Mouse (Mus musculus) retina, postnatal 1 day (tissue): ENCODE measurements around the gene Kcnk16.

Experiments
- DNase-seq: peaks from one replicate; pipeline ENCODE4 v3.0.0-alpha.2; 2012

Kcnk16 gene

GRCm38 (mm10) chr14:20229437-20229836 is 39.6 kb downstream of the Kcnk16 start:
- DNase-seq = no peak

GRCm38 (mm10) chr14:20228336-20228735 is 40.7 kb downstream of the Kcnk16 start:
- DNase-seq = no peak

GRCm38 (mm10) chr14:20226982-20227381 is 42.0 kb downstream of the Kcnk16 start:
- DNase-seq = no peak

GRCm38 (mm10) chr14:20226488-20226887 is 42.5 kb downstream of the Kcnk16 start:
- DNase-seq = no peak

GRCm38 (mm10) chr14:20225525-20225924 is 43.5 kb downstream of the Kcnk16 start:
- peak; percentile 53 for DNase-seq

GRCm38 (mm10) chr14:20224576-20225218 is 44.3 kb downstream of the Kcnk16 start:
- DNase-seq = no peak

GRCm38 (mm10) chr14:20224163-20224562 is 44.8 kb downstream of the Kcnk16 start:
- DNase-seq = peak; percentile 37

GRCm38 (mm10) chr14:20223253-20223652 is 45.7 kb downstream of the Kcnk16 start:
- no peak for DNase-seq

- DNase-seq = no peak
Observed at GRCm38 (mm10) chr14:20221083-20221482, 47.9 kb downstream of the Kcnk16 start.

- no peak for DNase-seq
Observed at GRCm38 (mm10) chr14:20219849-20220248, 49.1 kb downstream of the Kcnk16 start.

GRCm38 (mm10) chr14:20217299-20217864 is 51.6 kb downstream of the Kcnk16 start:
- no peak for DNase-seq

GRCm38 (mm10) chr14:20216561-20217298 is 52.3 kb downstream of the Kcnk16 start:
- DNase-seq = no peak

GRCm38 (mm10) chr14:20215826-20216225 is 53.2 kb downstream of the Kcnk16 start:
- DNase-seq = no peak

- no peak for DNase-seq
Observed at GRCm38 (mm10) chr14:20214125-20214524, 54.9 kb downstream of the Kcnk16 start.

GRCm38 (mm10) chr14:20211754-20212601 is 57.0 kb downstream of the Kcnk16 start:
- no peak for DNase-seq
